Mouse (Mus musculus) cerebellum, postnatal 4 days (tissue): ENCODE data around the gene Epdr1.
"Not testable (repeated sequence)": the region's sequence is repeated elsewhere in the genome, so short reads cannot be mapped to it uniquely, and the experiment has no call there.

Experiments used
- DNase-seq, 2 experiments: peaks; one replicate each; pipeline ENCODE4 v3.0.0; 2022; ENCODE audit warnings: low spot score in 2 of 2, mixed read lengths in 1 of 2

The Epdr1 gene

GRCm38 (mm10) chr13:19604916-19605315, 14.8 kb downstream of the Epdr1 start:
- no peak for DNase-seq

DNA sequence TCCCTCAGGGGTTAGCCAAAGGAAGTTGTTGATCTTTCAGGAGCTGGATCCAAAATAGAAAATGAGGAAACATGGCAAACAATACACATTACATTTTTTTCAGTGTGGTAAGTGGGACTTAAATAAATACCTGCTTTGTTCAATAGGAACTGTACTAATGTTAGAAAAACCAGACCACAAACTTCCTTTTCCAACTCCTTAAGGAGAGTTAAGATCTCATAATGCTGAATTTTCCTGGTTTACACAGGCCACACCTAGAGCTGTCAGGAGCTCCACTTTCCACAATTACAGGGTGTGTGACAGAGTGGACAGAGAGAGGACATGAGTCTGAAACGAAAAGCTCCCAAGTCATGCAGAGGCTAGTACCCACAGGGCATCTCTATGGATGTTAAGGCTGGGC, 16.0 kb downstream of the Epdr1 start:
- no peak for DNase-seq

GRCm38 (mm10) chr13:19602531-19602930, 17.2 kb downstream of the Epdr1 start:
- no peak for DNase-seq

- no peak for DNase-seq
Observed at GRCm38 (mm10) chr13:19599242-19599641, 20.5 kb downstream of the Epdr1 start.

- no peak for DNase-seq
Observed at GRCm38 (mm10) chr13:19595141-19595540, 24.6 kb downstream of the Epdr1 start.

DNA sequence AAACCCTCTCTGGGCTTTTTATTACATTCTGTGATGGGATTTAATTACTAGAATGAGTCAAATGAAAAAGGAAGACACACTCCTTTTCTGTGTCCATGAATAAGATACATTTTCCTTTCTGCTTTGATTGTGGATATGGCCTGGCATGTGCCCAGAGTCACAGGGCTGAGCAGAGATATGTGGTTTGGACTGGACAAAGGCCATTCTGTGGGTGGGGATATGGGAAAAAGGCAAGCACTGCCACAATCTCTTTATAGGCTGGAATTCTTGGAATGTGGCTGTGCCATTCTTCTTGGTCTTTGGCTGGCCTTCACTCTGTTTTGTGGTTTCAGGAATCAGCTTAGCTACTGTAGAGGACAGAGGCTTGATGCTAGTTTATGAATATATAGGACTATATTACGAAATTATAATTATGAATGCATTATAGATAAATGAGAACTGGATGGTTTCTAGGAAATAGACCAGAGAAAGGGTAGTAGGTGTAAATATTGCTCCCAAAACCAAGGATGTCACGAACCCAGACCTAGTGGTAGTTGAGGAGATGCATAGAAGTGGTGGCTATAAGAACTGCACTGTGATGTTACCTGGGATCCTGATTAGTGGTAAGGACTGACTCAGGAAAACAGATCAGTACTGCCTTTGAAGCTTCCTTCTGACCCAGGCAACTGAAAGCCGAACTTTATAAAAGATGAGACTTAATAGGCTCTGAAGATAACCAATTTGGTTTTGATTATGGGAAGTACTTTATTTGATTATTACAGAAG, 28.5 kb downstream of the Epdr1 start:
- no peak for DNase-seq

- no peak for DNase-seq
Observed at GRCm38 (mm10) chr13:19575947-19576346, 43.8 kb downstream of the Epdr1 start.

DNA sequence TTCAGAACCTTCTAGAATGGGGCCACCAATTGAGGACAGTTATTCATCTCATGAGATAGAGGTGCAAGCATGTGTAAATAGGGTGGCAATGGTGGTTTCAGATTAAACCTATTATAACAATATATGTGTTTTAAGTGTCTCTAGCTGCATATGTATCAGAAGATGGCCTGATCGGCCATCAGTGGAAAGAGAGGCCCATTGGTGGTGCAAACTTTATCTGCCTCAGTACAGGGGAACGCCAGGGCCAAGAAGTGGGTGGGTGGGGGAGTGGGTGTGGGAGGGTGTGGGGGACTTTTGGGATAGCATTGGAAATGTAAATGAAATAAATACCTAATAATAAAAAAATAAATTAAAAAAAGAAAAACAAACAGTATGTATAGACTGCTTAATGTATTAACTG, 45.0 kb downstream of the Epdr1 start:
- DNase-seq = not testable (repeated sequence)

GRCm38 (mm10) chr13:19570166-19570565, 49.6 kb downstream of the Epdr1 start:
- not testable (repeated sequence) for DNase-seq

DNA sequence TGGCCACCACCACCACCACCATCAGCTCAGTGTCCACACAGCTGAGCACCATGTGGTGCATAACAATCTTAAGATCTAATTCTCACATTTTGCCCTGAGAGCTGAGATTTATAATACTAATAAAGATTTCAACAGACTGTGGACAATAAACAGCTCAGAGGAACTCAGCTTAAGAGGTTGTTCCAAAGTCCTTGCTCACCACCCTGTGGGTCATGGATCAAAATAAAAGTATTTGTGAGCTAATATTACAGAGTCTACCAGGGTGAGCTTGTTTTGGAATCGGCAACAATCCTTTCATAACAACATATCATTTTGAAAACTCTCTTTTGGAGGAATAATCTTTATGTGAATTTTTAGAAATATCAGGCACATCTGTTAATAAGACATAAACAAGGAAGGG, 57.2 kb downstream of the Epdr1 start:
- DNase-seq = no peak

GRCm38 (mm10) chr13:19555391-19555790, 64.3 kb downstream of the Epdr1 start:
- DNase-seq = no peak
